Mouse (Mus musculus): Measurements from ENCODE around the gene Git2. TPM values are rescaled to one million over a fixed set of nuclear protein-coding genes. Genes with fewer than 3 reads are reported as not detected.

The Git2 gene
- total and polyA plus RNA-seq, 2 experiments from 2014 or later: 21.1 to 37.7 TPM

DNA sequence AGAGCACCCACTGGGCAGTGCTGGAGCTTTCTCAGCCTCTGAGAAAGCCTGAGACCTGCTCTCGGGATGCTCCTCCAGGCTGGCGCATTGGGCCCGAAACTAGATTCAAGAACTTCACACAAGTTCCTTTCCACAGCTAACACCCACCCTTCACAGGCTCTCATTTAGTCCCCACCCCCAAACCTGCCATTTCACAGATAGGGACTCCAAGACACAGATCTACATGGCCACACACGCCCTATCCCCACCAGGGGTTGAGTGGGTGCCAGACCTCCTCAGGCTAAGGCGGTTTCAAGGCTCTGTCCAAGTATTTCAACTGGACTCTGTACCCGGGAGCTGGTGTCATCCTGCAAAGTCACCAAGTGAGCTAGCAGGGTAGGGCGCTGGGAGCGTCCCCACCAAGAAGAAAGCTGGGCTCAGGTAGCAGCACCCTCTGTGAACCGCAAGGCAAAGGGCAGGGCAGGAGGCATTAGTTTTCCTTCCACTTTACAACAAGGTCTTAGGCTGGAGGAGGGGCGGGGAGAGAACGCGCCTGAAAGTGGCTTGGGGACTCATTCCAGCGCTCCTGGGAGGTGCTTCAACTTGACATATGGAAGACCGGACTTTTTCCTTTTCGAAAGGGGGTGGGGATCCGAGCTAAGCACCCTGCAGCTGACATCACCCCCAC, 85.5 kb downstream of the Git2 start:
- no peaks in the 10 kb centered on the region for H3K36me3 ChIP-seq (replicated peaks; ENCODE audit: control insufficient read depth, insufficient read depth, low read length)
- peak overlapping the region; percentile 99 for H3K4me2 ChIP-seq (ENCODE audit: low read depth, low read length)
- 18% methylated on average over 16 of the region's 16 CpGs for WGBS
- peak overlapping the region; percentile 80 for H3K9ac ChIP-seq (replicated peaks; ENCODE audit: low read depth, low read length)
- peaks cover 13% of the 10 kb centered on the region for H3K4me1 ChIP-seq (ENCODE audit: control insufficient read depth, insufficient read depth)
- no peaks in the 10 kb centered on the region for H3K9me3 ChIP-seq (replicated peaks; ENCODE audit: control insufficient read depth, low read length)
- DNase-seq (ENCODE audit: low spot score) (no peak), ATAC-seq (ENCODE audit: insufficient read depth, low read depth) (no peak)
- H3K4me3 ChIP-seq (ENCODE audit: low read depth, low read length): peak overlapping the region; percentile 78
- 0 out of 2 replicates have a peak, but pooled peaks cover 3% of the 10 kb centered on the region for H3K27me3 ChIP-seq (ENCODE audit: control insufficient read depth, insufficient read depth, low read length)
- H3K27ac ChIP-seq (ENCODE audit: low read depth): no peak overlapping the region
- TF ChIP-seq CTCF (IDR thresholded peaks at IDR 0.05; ENCODE audit: low read depth) (no peak), EP300 (IDR thresholded peaks at IDR 0.05; ENCODE audit: low read depth) (no peak)

DNA sequence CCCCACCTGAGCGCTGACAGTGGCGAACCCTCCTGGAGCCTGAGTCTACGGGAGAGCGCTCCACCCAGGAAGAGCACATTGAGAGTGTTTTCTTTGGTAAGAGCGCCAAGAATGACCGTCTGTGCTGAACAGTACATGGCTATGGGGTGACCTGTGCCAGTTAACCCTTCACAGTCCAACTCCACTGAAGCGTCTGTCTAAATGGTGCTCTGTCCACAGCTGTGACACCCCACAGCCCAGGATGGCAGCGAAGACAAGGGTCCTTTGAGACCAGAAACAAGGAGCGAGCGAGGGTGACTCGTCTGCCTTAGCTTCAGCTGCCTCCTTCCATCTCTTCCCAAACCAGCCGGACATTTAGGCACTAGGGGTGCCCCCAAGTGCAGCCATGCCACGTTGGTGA, 86.6 kb downstream of the Git2 start:
- Histone ChIP-seq H3K36me3 (replicated peaks; ENCODE audit: control insufficient read depth, insufficient read depth, low read length) (no peaks in the 10 kb centered on the region), H3K27me3 (ENCODE audit: control insufficient read depth, insufficient read depth, low read length) (0 out of 2 replicates have a peak, but pooled peaks cover 3% of the 10 kb centered on the region), H3K4me3 (ENCODE audit: low read depth, low read length) (no peak overlapping the region), H3K4me2 (ENCODE audit: low read depth, low read length) (no peak overlapping the region), H3K4me1 (ENCODE audit: control insufficient read depth, insufficient read depth) (peaks cover 13% of the 10 kb centered on the region), H3K9ac (replicated peaks; ENCODE audit: low read depth, low read length) (no peak overlapping the region), H3K27ac (ENCODE audit: low read depth) (no peak overlapping the region), H3K9me3 (replicated peaks; ENCODE audit: control insufficient read depth, low read length) (no peaks in the 10 kb centered on the region)
- DNase-seq (ENCODE audit: low spot score) (no peak), ATAC-seq (ENCODE audit: insufficient read depth, low read depth) (no peak)
- WGBS: 84% methylated on average over 13 of the region's 13 CpGs
- no peak for TF ChIP-seq EP300 (IDR thresholded peaks at IDR 0.05; ENCODE audit: low read depth)
- TF ChIP-seq CTCF (IDR thresholded peaks at IDR 0.05; ENCODE audit: low read depth): no peak

DNA sequence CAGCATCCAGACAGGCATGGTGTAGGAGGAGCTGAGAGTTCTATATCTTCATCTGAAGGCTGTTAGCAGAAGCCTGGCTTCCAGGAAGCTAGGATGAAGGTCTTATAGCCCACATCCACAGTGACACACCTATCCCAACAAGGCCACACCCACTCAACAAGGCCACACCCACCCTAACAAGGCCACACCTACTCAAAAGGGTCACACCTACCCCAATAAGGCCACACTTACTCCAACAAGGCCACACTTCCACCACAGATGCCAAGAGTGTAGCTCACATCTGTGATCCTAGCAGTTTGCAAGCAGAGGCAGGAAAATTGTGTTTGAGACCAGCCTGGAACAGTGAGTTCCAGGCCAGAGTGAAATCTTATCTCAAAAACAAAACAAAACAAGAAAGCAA, 87.4 kb downstream of the Git2 start:
- DNase-seq (ENCODE audit: low spot score) (no peak), ATAC-seq (ENCODE audit: insufficient read depth, low read depth) (no peak)
- 0 out of 2 replicates have a peak, but pooled peaks cover 3% of the 10 kb centered on the region for H3K27me3 ChIP-seq (ENCODE audit: control insufficient read depth, insufficient read depth, low read length)
- no peak overlapping the region for H3K4me2 ChIP-seq (ENCODE audit: low read depth, low read length)
- H3K9me3 ChIP-seq (replicated peaks; ENCODE audit: control insufficient read depth, low read length): no peaks in the 10 kb centered on the region
- TF ChIP-seq CTCF (IDR thresholded peaks at IDR 0.05; ENCODE audit: low read depth): no peak
- no peak for TF ChIP-seq EP300 (IDR thresholded peaks at IDR 0.05; ENCODE audit: low read depth)
- H3K4me3 ChIP-seq (ENCODE audit: low read depth, low read length): no peak overlapping the region
- no peak overlapping the region for H3K27ac ChIP-seq (ENCODE audit: low read depth)
- H3K4me1 ChIP-seq (ENCODE audit: control insufficient read depth, insufficient read depth): peaks cover 13% of the 10 kb centered on the region
- H3K36me3 ChIP-seq (replicated peaks; ENCODE audit: control insufficient read depth, insufficient read depth, low read length): no peaks in the 10 kb centered on the region
- no peak overlapping the region for H3K9ac ChIP-seq (replicated peaks; ENCODE audit: low read depth, low read length)

GRCm38 (mm10) chr5:114686726-114687210, 88.5 kb downstream of the Git2 start:
- Histone ChIP-seq H3K27ac (ENCODE audit: low read depth) (no peak overlapping the region), H3K4me2 (ENCODE audit: low read depth, low read length) (no peak overlapping the region), H3K4me1 (ENCODE audit: control insufficient read depth, insufficient read depth) (peaks cover 13% of the 10 kb centered on the region), H3K9me3 (replicated peaks; ENCODE audit: control insufficient read depth, low read length) (no peaks in the 10 kb centered on the region), H3K27me3 (ENCODE audit: control insufficient read depth, insufficient read depth, low read length) (no peaks in the 10 kb centered on the region), H3K36me3 (replicated peaks; ENCODE audit: control insufficient read depth, insufficient read depth, low read length) (no peaks in the 10 kb centered on the region), H3K4me3 (ENCODE audit: low read depth, low read length) (no peak overlapping the region), H3K9ac (replicated peaks; ENCODE audit: low read depth, low read length) (no peak overlapping the region)
- ATAC-seq (ENCODE audit: insufficient read depth, low read depth) (no peak), DNase-seq (ENCODE audit: low spot score) (no peak)
- WGBS: 53% methylated on average over 7 of the region's 7 CpGs
- TF ChIP-seq CTCF (IDR thresholded peaks at IDR 0.05; ENCODE audit: low read depth) (no peak), EP300 (IDR thresholded peaks at IDR 0.05; ENCODE audit: low read depth) (no peak)

GRCm38 (mm10) chr5:114685986-114686385, 89.3 kb downstream of the Git2 start:
- peaks cover 9% of the 10 kb centered on the region for H3K4me1 ChIP-seq (ENCODE audit: control insufficient read depth, insufficient read depth)
- TF ChIP-seq EP300 (IDR thresholded peaks at IDR 0.05; ENCODE audit: low read depth): no peak
- TF ChIP-seq CTCF (IDR thresholded peaks at IDR 0.05; ENCODE audit: low read depth): no peak
- H3K36me3 ChIP-seq (replicated peaks; ENCODE audit: control insufficient read depth, insufficient read depth, low read length): no peaks in the 10 kb centered on the region
- H3K27me3 ChIP-seq (ENCODE audit: control insufficient read depth, insufficient read depth, low read length): no peaks in the 10 kb centered on the region
- H3K4me2 ChIP-seq (ENCODE audit: low read depth, low read length): no peak overlapping the region
- H3K27ac ChIP-seq (ENCODE audit: low read depth): no peak overlapping the region
- WGBS: 82% methylated on average over 5 of the region's 5 CpGs
- ATAC-seq (ENCODE audit: insufficient read depth, low read depth): no peak
- H3K9me3 ChIP-seq (replicated peaks; ENCODE audit: control insufficient read depth, low read length): no peaks in the 10 kb centered on the region
- no peak overlapping the region for H3K4me3 ChIP-seq (ENCODE audit: low read depth, low read length)
- H3K9ac ChIP-seq (replicated peaks; ENCODE audit: low read depth, low read length): no peak overlapping the region
- DNase-seq (ENCODE audit: low spot score): no peak

DNA sequence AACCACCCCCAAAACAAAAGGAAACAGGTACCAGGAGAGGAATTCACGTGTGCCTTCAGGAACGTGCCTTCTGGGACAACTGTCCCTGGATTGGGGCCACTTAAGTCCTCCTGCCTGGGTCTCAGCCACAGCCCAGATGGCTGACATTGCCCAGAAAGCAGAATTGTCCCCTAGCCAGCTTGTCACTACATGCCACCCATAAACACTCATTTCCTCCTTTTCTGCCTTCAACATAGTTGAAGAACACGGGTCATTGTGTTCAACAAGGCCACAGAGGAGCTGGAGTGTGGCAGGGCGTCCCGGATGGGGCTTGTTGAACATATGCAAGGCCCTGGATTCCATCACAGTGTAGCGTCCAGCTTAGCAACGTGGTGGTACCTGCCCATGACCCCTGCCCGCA, 93.6 kb downstream of the Git2 start:
- Histone ChIP-seq H3K27ac (ENCODE audit: low read depth) (no peak overlapping the region), H3K9ac (replicated peaks; ENCODE audit: low read depth, low read length) (no peak overlapping the region; the same call in 1 of the 2 replicates), H3K4me2 (ENCODE audit: low read depth, low read length) (no peak overlapping the region), H3K9me3 (replicated peaks; ENCODE audit: control insufficient read depth, low read length) (no peaks in the 10 kb centered on the region), H3K4me3 (ENCODE audit: low read depth, low read length) (no peak overlapping the region), H3K36me3 (replicated peaks; ENCODE audit: control insufficient read depth, insufficient read depth, low read length) (0 out of 2 replicates have a peak, but pooled peaks cover 5% of the 10 kb centered on the region), H3K4me1 (ENCODE audit: control insufficient read depth, insufficient read depth) (no peaks in the 10 kb centered on the region), H3K27me3 (ENCODE audit: control insufficient read depth, insufficient read depth, low read length) (no peaks in the 10 kb centered on the region)
- WGBS: 64% methylated on average over 8 of the region's 8 CpGs
- TF ChIP-seq CTCF (IDR thresholded peaks at IDR 0.05; ENCODE audit: low read depth) (no peak), EP300 (IDR thresholded peaks at IDR 0.05; ENCODE audit: low read depth) (no peak)
- no peak for DNase-seq (ENCODE audit: low spot score)
- ATAC-seq (ENCODE audit: insufficient read depth, low read depth): no peak
